Mouse (Mus musculus): ENCODE data around the gene Dscam. TPM values are rescaled to one million over a fixed set of nuclear protein-coding genes. Genes with fewer than 3 reads are reported as not detected.

Gene Dscam
- total and polyA plus RNA-seq, 2 experiments from 2014 or later: 7.9 to 29.1 TPM

- Histone ChIP-seq H3K27ac (ENCODE audit: low read depth, low read length) (no peak overlapping the region), H3K9ac (no peak overlapping the region), H3K9me3 (ENCODE audit: low read length) (no peaks in the 10 kb centered on the region), H3K4me1 (ENCODE audit: insufficient read depth) (peaks cover 4% of the 10 kb centered on the region), H3K27me3 (ENCODE audit: insufficient read depth, low read length) (no peaks in the 10 kb centered on the region), H3K4me3 (ENCODE audit: low read depth, low read length) (no peak overlapping the region), H3K36me3 (ENCODE audit: insufficient read depth) (no peaks in the 10 kb centered on the region; the same call in 1 of the 2 replicates), H3K4me2 (ENCODE audit: low read depth) (no peak overlapping the region)
- DNase-seq (no peak), ATAC-seq (peak; percentile 23; the same call in 1 of the 2 replicates)
- 27% methylated on average over 12 of the region's 12 CpGs for WGBS
- no peak for TF ChIP-seq CTCF (IDR thresholded peaks at IDR 0.05; ENCODE audit: low read depth)
These were observed 409.3 kb downstream of the Dscam start for GRCm38 (mm10) chr16:96761225-96761624.

- no peaks in the 10 kb centered on the region for H3K27me3 ChIP-seq (ENCODE audit: insufficient read depth, low read length)
- TF ChIP-seq CTCF (IDR thresholded peaks at IDR 0.05; ENCODE audit: low read depth): no peak
- no peak overlapping the region for H3K4me3 ChIP-seq (ENCODE audit: low read depth, low read length)
- no peak overlapping the region for H3K9ac ChIP-seq
- H3K27ac ChIP-seq (ENCODE audit: low read depth, low read length): no peak overlapping the region
- H3K4me2 ChIP-seq (ENCODE audit: low read depth): no peak overlapping the region
- no peak for DNase-seq
- WGBS: 64% methylated on average over 5 of the region's 5 CpGs
- H3K4me1 ChIP-seq (ENCODE audit: insufficient read depth): peaks cover 4% of the 10 kb centered on the region
- ATAC-seq: no peak
- no peaks in the 10 kb centered on the region for H3K9me3 ChIP-seq (ENCODE audit: low read length)
- H3K36me3 ChIP-seq (ENCODE audit: insufficient read depth): no peaks in the 10 kb centered on the region
These were observed 411.4 kb downstream of the Dscam start for GRCm38 (mm10) chr16:96759081-96759603.

- Histone ChIP-seq H3K27me3 (ENCODE audit: insufficient read depth, low read length) (no peaks in the 10 kb centered on the region), H3K27ac (ENCODE audit: low read depth, low read length) (no peak overlapping the region), H3K9ac (no peak overlapping the region), H3K4me3 (ENCODE audit: low read depth, low read length) (no peak overlapping the region), H3K4me1 (ENCODE audit: insufficient read depth) (peaks cover 7% of the 10 kb centered on the region), H3K9me3 (ENCODE audit: low read length) (no peaks in the 10 kb centered on the region), H3K36me3 (ENCODE audit: insufficient read depth) (no peaks in the 10 kb centered on the region), H3K4me2 (ENCODE audit: low read depth) (no peak overlapping the region)
- DNase-seq (no peak), ATAC-seq (no peak)
- TF ChIP-seq CTCF (IDR thresholded peaks at IDR 0.05; ENCODE audit: low read depth): no peak
- 62% methylated on average over 3 of the region's 3 CpGs for WGBS
These were observed 412.2 kb downstream of the Dscam start for GRCm38 (mm10) chr16:96758381-96758780.

- Histone ChIP-seq H3K4me2 (ENCODE audit: low read depth) (no peak overlapping the region), H3K9me3 (ENCODE audit: low read length) (no peaks in the 10 kb centered on the region), H3K4me1 (ENCODE audit: insufficient read depth) (peaks cover 7% of the 10 kb centered on the region), H3K9ac (no peak overlapping the region), H3K36me3 (ENCODE audit: insufficient read depth) (no peaks in the 10 kb centered on the region), H3K27ac (ENCODE audit: low read depth, low read length) (no peak overlapping the region), H3K4me3 (ENCODE audit: low read depth, low read length) (no peak overlapping the region), H3K27me3 (ENCODE audit: insufficient read depth, low read length) (no peaks in the 10 kb centered on the region)
- TF ChIP-seq CTCF (IDR thresholded peaks at IDR 0.05; ENCODE audit: low read depth): no peak
- ATAC-seq (no peak), DNase-seq (no peak)
- WGBS: 8% methylated on average over 9 of the region's 9 CpGs
These were observed 412.8 kb downstream of the Dscam start for GRCm38 (mm10) chr16:96757588-96758313.

- Histone ChIP-seq H3K4me1 (ENCODE audit: insufficient read depth) (peaks cover 7% of the 10 kb centered on the region), H3K4me3 (ENCODE audit: low read depth, low read length) (no peak overlapping the region), H3K4me2 (ENCODE audit: low read depth) (no peak overlapping the region), H3K36me3 (ENCODE audit: insufficient read depth) (no peaks in the 10 kb centered on the region), H3K27me3 (ENCODE audit: insufficient read depth, low read length) (no peaks in the 10 kb centered on the region), H3K9ac (no peak overlapping the region), H3K9me3 (ENCODE audit: low read length) (no peaks in the 10 kb centered on the region), H3K27ac (ENCODE audit: low read depth, low read length) (no peak overlapping the region)
- ATAC-seq (no peak; the same call in 1 of the 2 replicates), DNase-seq (no peak)
- 12% methylated on average over 7 of the region's 7 CpGs for WGBS
- no peak for TF ChIP-seq CTCF (IDR thresholded peaks at IDR 0.05; ENCODE audit: low read depth)
These were observed 413.6 kb downstream of the Dscam start for GRCm38 (mm10) chr16:96756994-96757393.

- no peak overlapping the region for H3K9ac ChIP-seq
- H3K4me2 ChIP-seq (ENCODE audit: low read depth): no peak overlapping the region
- no peak; the same call in 1 of the 2 replicates for ATAC-seq
- 51% methylated on average over 6 of the region's 6 CpGs for WGBS
- no peak overlapping the region for H3K4me3 ChIP-seq (ENCODE audit: low read depth, low read length)
- H3K27me3 ChIP-seq (ENCODE audit: insufficient read depth, low read length): no peaks in the 10 kb centered on the region
- H3K9me3 ChIP-seq (ENCODE audit: low read length): no peaks in the 10 kb centered on the region
- H3K27ac ChIP-seq (ENCODE audit: low read depth, low read length): peak overlapping the region; percentile 6; the same call in 1 of the 2 replicates
- peaks cover 7% of the 10 kb centered on the region for H3K4me1 ChIP-seq (ENCODE audit: insufficient read depth)
- TF ChIP-seq CTCF (IDR thresholded peaks at IDR 0.05; ENCODE audit: low read depth): no peak
- H3K36me3 ChIP-seq (ENCODE audit: insufficient read depth): no peaks in the 10 kb centered on the region
- no peak for DNase-seq
These were observed 415.5 kb downstream of the Dscam start for GRCm38 (mm10) chr16:96754971-96755504.

- Histone ChIP-seq H3K4me1 (ENCODE audit: insufficient read depth) (peaks cover 7% of the 10 kb centered on the region), H3K27me3 (ENCODE audit: insufficient read depth, low read length) (no peaks in the 10 kb centered on the region), H3K9me3 (ENCODE audit: low read length) (no peaks in the 10 kb centered on the region), H3K36me3 (ENCODE audit: insufficient read depth) (no peaks in the 10 kb centered on the region), H3K4me3 (ENCODE audit: low read depth, low read length) (no peak overlapping the region), H3K4me2 (ENCODE audit: low read depth) (no peak overlapping the region), H3K27ac (ENCODE audit: low read depth, low read length) (peak overlapping the region; percentile 6; the same call in 1 of the 2 replicates), H3K9ac (no peak overlapping the region)
- peak; percentile 19 for DNase-seq
- no peak for TF ChIP-seq CTCF (IDR thresholded peaks at IDR 0.05; ENCODE audit: low read depth)
- WGBS: 47% methylated on average over 6 of the region's 6 CpGs
- ATAC-seq: peak; percentile 25; the same call in 1 of the 2 replicates
These were observed 416.2 kb downstream of the Dscam start for GRCm38 (mm10) chr16:96754381-96754780.

Measured in forebrain, postnatal 0 days (tissue).